Mouse (Mus musculus): ENCODE results near the gene Cavin4. TPM values are rescaled to one million over a fixed set of nuclear protein-coding genes. Genes with fewer than 3 reads are reported as not detected.

The Cavin4 gene
- 1.2 and 1.5 TPM in 2 replicates for polyA plus RNA-seq (2015; fragmentation: Nextera tagmentation; extraction: Ambion mirVana)

GRCm38 (mm10) chr4:48663271-48663670 lies at the start of gene Cavin4:
Gene Cavin4, plus strand, starts transcription at chr4:48663514.
- H3K4me2 ChIP-seq (ENCODE audit: low read length) = no peak within 1 kb of the TSS
- H3K9ac ChIP-seq (ENCODE audit: low read depth, low read length) = no peak within 1 kb of the TSS
- H3K27ac ChIP-seq (ENCODE audit: low read length) = no peak within 1 kb of the TSS
- ATAC-seq = no peak
- H3K4me3 ChIP-seq (ENCODE audit: low read depth, low read length) = no peak within 1 kb of the TSS
- WGBS = 96% methylated on average over 10 of the region's 10 CpGs
- H3K9me3 ChIP-seq (replicated peaks; ENCODE audit: control insufficient read depth, low read length, poor library complexity, severe bottlenecking) = no peaks in the 10 kb centered on the region
- H3K27me3 ChIP-seq (ENCODE audit: control insufficient read depth, insufficient read depth, low read depth, low read length) = no peaks in the 10 kb centered on the region
- no peaks in the 10 kb centered on the region for H3K4me1 ChIP-seq (ENCODE audit: control insufficient read depth, insufficient read depth, low read length)
- H3K36me3 ChIP-seq (ENCODE audit: control insufficient read depth, insufficient read depth, low read length) = peaks cover 19% of the 10 kb centered on the region

- Histone ChIP-seq H3K9ac (ENCODE audit: low read depth, low read length) (no peak overlapping the region), H3K4me1 (ENCODE audit: control insufficient read depth, insufficient read depth, low read length) (no peaks in the 10 kb centered on the region), H3K27me3 (ENCODE audit: control insufficient read depth, insufficient read depth, low read depth, low read length) (no peaks in the 10 kb centered on the region), H3K4me2 (ENCODE audit: low read length) (no peak overlapping the region), H3K9me3 (replicated peaks; ENCODE audit: control insufficient read depth, low read length, poor library complexity, severe bottlenecking) (no peaks in the 10 kb centered on the region), H3K27ac (ENCODE audit: low read length) (no peak overlapping the region), H3K4me3 (ENCODE audit: low read depth, low read length) (no peak overlapping the region), H3K36me3 (ENCODE audit: control insufficient read depth, insufficient read depth, low read length) (peaks cover 7% of the 10 kb centered on the region; the same call in 1 of the 2 replicates)
- no peak for ATAC-seq
- 81% methylated on average over 4 of the region's 4 CpGs for WGBS
Measured at GRCm38 (mm10) chr4:48615483-48615882, 47.8 kb upstream of the Cavin4 start.

- H3K4me1 ChIP-seq (ENCODE audit: control insufficient read depth, insufficient read depth, low read length) = no peaks in the 10 kb centered on the region
- no peak overlapping the region for H3K4me3 ChIP-seq (ENCODE audit: low read depth, low read length)
- H3K9ac ChIP-seq (ENCODE audit: low read depth, low read length) = no peak overlapping the region
- H3K9me3 ChIP-seq (replicated peaks; ENCODE audit: control insufficient read depth, low read length, poor library complexity, severe bottlenecking) = no peaks in the 10 kb centered on the region
- no peak overlapping the region for H3K4me2 ChIP-seq (ENCODE audit: low read length)
- 98% methylated on average over 15 of the region's 15 CpGs for WGBS
- no peak overlapping the region for H3K27ac ChIP-seq (ENCODE audit: low read length)
- H3K27me3 ChIP-seq (ENCODE audit: control insufficient read depth, insufficient read depth, low read depth, low read length) = no peaks in the 10 kb centered on the region
- ATAC-seq = no peak
- H3K36me3 ChIP-seq (ENCODE audit: control insufficient read depth, insufficient read depth, low read length) = 0 out of 2 replicates have a peak, but pooled peaks cover 2% of the 10 kb centered on the region
Measured at GRCm38 (mm10) chr4:48617201-48617600, 46.1 kb upstream of the Cavin4 start.

- WGBS = 95% methylated on average over 6 of the region's 6 CpGs
- 0 out of 2 replicates have a peak, but pooled peaks cover 2% of the 10 kb centered on the region for H3K36me3 ChIP-seq (ENCODE audit: control insufficient read depth, insufficient read depth, low read length)
- no peak overlapping the region for H3K27ac ChIP-seq (ENCODE audit: low read length)
- no peak for ATAC-seq
- H3K4me2 ChIP-seq (ENCODE audit: low read length) = no peak overlapping the region
- no peak overlapping the region for H3K4me3 ChIP-seq (ENCODE audit: low read depth, low read length)
- H3K9ac ChIP-seq (ENCODE audit: low read depth, low read length) = no peak overlapping the region
- no peaks in the 10 kb centered on the region for H3K4me1 ChIP-seq (ENCODE audit: control insufficient read depth, insufficient read depth, low read length)
- no peaks in the 10 kb centered on the region for H3K9me3 ChIP-seq (replicated peaks; ENCODE audit: control insufficient read depth, low read length, poor library complexity, severe bottlenecking)
- no peaks in the 10 kb centered on the region for H3K27me3 ChIP-seq (ENCODE audit: control insufficient read depth, insufficient read depth, low read depth, low read length)
Measured at GRCm38 (mm10) chr4:48620121-48620520, 43.2 kb upstream of the Cavin4 start.

GRCm38 (mm10) chr4:48622246-48622645 lies 41.1 kb upstream of the Cavin4 start:
- no peaks in the 10 kb centered on the region for H3K4me1 ChIP-seq (ENCODE audit: control insufficient read depth, insufficient read depth, low read length)
- no peaks in the 10 kb centered on the region for H3K27me3 ChIP-seq (ENCODE audit: control insufficient read depth, insufficient read depth, low read depth, low read length)
- ATAC-seq = no peak
- no peaks in the 10 kb centered on the region for H3K9me3 ChIP-seq (replicated peaks; ENCODE audit: control insufficient read depth, low read length, poor library complexity, severe bottlenecking)
- no peak overlapping the region for H3K4me2 ChIP-seq (ENCODE audit: low read length)
- H3K36me3 ChIP-seq (ENCODE audit: control insufficient read depth, insufficient read depth, low read length) = 0 out of 2 replicates have a peak, but pooled peaks cover under 1% of the 10 kb centered on the region
- no peak overlapping the region for H3K9ac ChIP-seq (ENCODE audit: low read depth, low read length)
- no peak overlapping the region for H3K27ac ChIP-seq (ENCODE audit: low read length)
- H3K4me3 ChIP-seq (ENCODE audit: low read depth, low read length) = no peak overlapping the region
- 96% methylated on average over 6 of the region's 6 CpGs for WGBS

GRCm38 (mm10) chr4:48622946-48623345 lies 40.4 kb upstream of the Cavin4 start:
- Histone ChIP-seq H3K9me3 (replicated peaks; ENCODE audit: control insufficient read depth, low read length, poor library complexity, severe bottlenecking) (no peaks in the 10 kb centered on the region), H3K36me3 (ENCODE audit: control insufficient read depth, insufficient read depth, low read length) (no peaks in the 10 kb centered on the region), H3K4me1 (ENCODE audit: control insufficient read depth, insufficient read depth, low read length) (no peaks in the 10 kb centered on the region), H3K4me2 (ENCODE audit: low read length) (no peak overlapping the region), H3K9ac (ENCODE audit: low read depth, low read length) (no peak overlapping the region), H3K4me3 (ENCODE audit: low read depth, low read length) (no peak overlapping the region), H3K27me3 (ENCODE audit: control insufficient read depth, insufficient read depth, low read depth, low read length) (no peaks in the 10 kb centered on the region), H3K27ac (ENCODE audit: low read length) (no peak overlapping the region)
- 89% methylated on average over 7 of the region's 7 CpGs for WGBS
- ATAC-seq = no peak

- H3K36me3 ChIP-seq (ENCODE audit: control insufficient read depth, insufficient read depth, low read length) = peaks cover 9% of the 10 kb centered on the region
- no peak overlapping the region for H3K27ac ChIP-seq (ENCODE audit: low read length)
- no peak overlapping the region for H3K9ac ChIP-seq (ENCODE audit: low read depth, low read length)
- 61% methylated on average over 6 of the region's 6 CpGs for WGBS
- H3K4me1 ChIP-seq (ENCODE audit: control insufficient read depth, insufficient read depth, low read length) = no peaks in the 10 kb centered on the region
- no peak overlapping the region for H3K4me2 ChIP-seq (ENCODE audit: low read length)
- H3K9me3 ChIP-seq (replicated peaks; ENCODE audit: control insufficient read depth, low read length, poor library complexity, severe bottlenecking) = no peaks in the 10 kb centered on the region
- ATAC-seq = no peak
- H3K27me3 ChIP-seq (ENCODE audit: control insufficient read depth, insufficient read depth, low read depth, low read length) = no peaks in the 10 kb centered on the region
- no peak overlapping the region for H3K4me3 ChIP-seq (ENCODE audit: low read depth, low read length)
Measured at GRCm38 (mm10) chr4:48624961-48625360, 38.4 kb upstream of the Cavin4 start.

GRCm38 (mm10) chr4:48625836-48626235 lies 37.5 kb upstream of the Cavin4 start:
- Histone ChIP-seq H3K27ac (ENCODE audit: low read length) (no peak overlapping the region), H3K9ac (ENCODE audit: low read depth, low read length) (no peak overlapping the region), H3K27me3 (ENCODE audit: control insufficient read depth, insufficient read depth, low read depth, low read length) (no peaks in the 10 kb centered on the region), H3K36me3 (ENCODE audit: control insufficient read depth, insufficient read depth, low read length) (peaks cover 9% of the 10 kb centered on the region), H3K4me1 (ENCODE audit: control insufficient read depth, insufficient read depth, low read length) (no peaks in the 10 kb centered on the region), H3K9me3 (replicated peaks; ENCODE audit: control insufficient read depth, low read length, poor library complexity, severe bottlenecking) (no peaks in the 10 kb centered on the region), H3K4me2 (ENCODE audit: low read length) (no peak overlapping the region), H3K4me3 (ENCODE audit: low read depth, low read length) (no peak overlapping the region)
- no peak for ATAC-seq
- 85% methylated on average over 9 of the region's 9 CpGs for WGBS

GRCm38 (mm10) chr4:48629445-48629844 lies 33.9 kb upstream of the Cavin4 start:
- H3K27ac ChIP-seq (ENCODE audit: low read length) = no peak overlapping the region
- WGBS = 90% methylated on average over 13 of the region's 13 CpGs
- no peaks in the 10 kb centered on the region for H3K4me1 ChIP-seq (ENCODE audit: control insufficient read depth, insufficient read depth, low read length)
- H3K27me3 ChIP-seq (ENCODE audit: control insufficient read depth, insufficient read depth, low read depth, low read length) = no peaks in the 10 kb centered on the region
- H3K9me3 ChIP-seq (replicated peaks; ENCODE audit: control insufficient read depth, low read length, poor library complexity, severe bottlenecking) = no peaks in the 10 kb centered on the region
- no peak overlapping the region for H3K4me2 ChIP-seq (ENCODE audit: low read length)
- no peak overlapping the region for H3K9ac ChIP-seq (ENCODE audit: low read depth, low read length)
- ATAC-seq = 0 out of 2 replicates have a peak, but pooled peaks have one; percentile 23
- no peak overlapping the region for H3K4me3 ChIP-seq (ENCODE audit: low read depth, low read length)
- peaks cover 9% of the 10 kb centered on the region for H3K36me3 ChIP-seq (ENCODE audit: control insufficient read depth, insufficient read depth, low read length)
